Mouse (Mus musculus) gonadal fat pad, adult 2 months (tissue): Measurements from ENCODE around the gene Frrs1. TPM values are rescaled to one million over a fixed set of nuclear protein-coding genes. Genes with fewer than 3 reads are reported as not detected.

ENCODE experiments used
- DNase-seq: peaks from one replicate; pipeline ENCODE4 v3.0.0-alpha.2; 2012; ENCODE audit warnings: low read depth
- polyA plus RNA-seq: library from polyadenylated mRNA; depleted of rRNA; stranded (reverse); fragments of >200 nt; gene quantifications from 2 replicates; pipeline ENCODE4 v1.2.3, GENCODE M21; 2012

The Frrs1 gene
- polyA plus RNA-seq, 1 experiment = 19.2 TPM

GRCm38 (mm10) chr3:116848099-116848498 lies 11.2 kb upstream of the Frrs1 start:
- no peak for DNase-seq

- DNase-seq = no peak
These were observed 10.3 kb upstream of the Frrs1 start for GRCm38 (mm10) chr3:116848936-116849335.

- no peak for DNase-seq
These were observed 8.9 kb upstream of the Frrs1 start for GRCm38 (mm10) chr3:116850376-116850775.

- DNase-seq = no peak
These were observed 6.8 kb upstream of the Frrs1 start for GRCm38 (mm10) chr3:116852421-116852820.

- no peak for DNase-seq
These were observed 1.7 kb upstream of the Frrs1 start for GRCm38 (mm10) chr3:116857611-116858010.

- no peak for DNase-seq
These were observed 488 bp downstream of the Frrs1 start for GRCm38 (mm10) chr3:116859752-116860151.

- no peak for DNase-seq
These were observed 1.3 kb downstream of the Frrs1 start for GRCm38 (mm10) chr3:116860333-116861222.

- DNase-seq = no peak
These were observed 1.9 kb downstream of the Frrs1 start for GRCm38 (mm10) chr3:116861223-116861539.

- no peak for DNase-seq
These were observed 2.3 kb downstream of the Frrs1 start for GRCm38 (mm10) chr3:116861540-116862067.

- DNase-seq = no peak
These were observed 3.4 kb downstream of the Frrs1 start for GRCm38 (mm10) chr3:116862621-116863020.

- no peak for DNase-seq
These were observed 5.2 kb downstream of the Frrs1 start for GRCm38 (mm10) chr3:116864421-116864820.

GRCm38 (mm10) chr3:116865199-116865636 lies 6.0 kb downstream of the Frrs1 start:
- DNase-seq = no peak

- no peak for DNase-seq
These were observed 11.1 kb downstream of the Frrs1 start for GRCm38 (mm10) chr3:116870372-116870771.

GRCm38 (mm10) chr3:116882221-116882960 lies 23.1 kb downstream of the Frrs1 start:
- DNase-seq = no peak

- no peak for DNase-seq
These were observed 25.7 kb downstream of the Frrs1 start for GRCm38 (mm10) chr3:116884941-116885340.

- no peak for DNase-seq
These were observed 30.1 kb downstream of the Frrs1 start for GRCm38 (mm10) chr3:116889358-116889757.

GRCm38 (mm10) chr3:116890576-116890975 lies 31.3 kb downstream of the Frrs1 start:
- no peak for DNase-seq

GRCm38 (mm10) chr3:116891436-116892205 lies 32.4 kb downstream of the Frrs1 start:
- no peak for DNase-seq

GRCm38 (mm10) chr3:116892206-116892563 lies 32.9 kb downstream of the Frrs1 start:
- DNase-seq = no peak

GRCm38 (mm10) chr3:116892872-116893271 lies 33.6 kb downstream of the Frrs1 start:
- no peak for DNase-seq

GRCm38 (mm10) chr3:116904158-116904557 lies 44.9 kb downstream of the Frrs1 start:
- no peak for DNase-seq

- DNase-seq = no peak
These were observed 46.6 kb downstream of the Frrs1 start for GRCm38 (mm10) chr3:116905898-116906297.
